Mouse (Mus musculus): ENCODE data around the gene Calml4.
"Not testable (repeated sequence)": the region's sequence is repeated elsewhere in the genome, so short reads cannot be mapped to it uniquely, and the experiment has no call there.

Calml4 gene

GRCm38 (mm10) chr9:62857719-62858261, at the start of gene Calml4:
Gene Calml4, plus strand, starts transcription at chr9:62858080.
- DNase-seq (ENCODE audit: low read depth, low spot score): no peak

- no peak for DNase-seq (ENCODE audit: low read depth, low spot score)
These were observed 47.8 kb upstream of the Calml4 start for GRCm38 (mm10) chr9:62810095-62810494.

GRCm38 (mm10) chr9:62810543-62811515, 47.1 kb upstream of the Calml4 start:
- DNase-seq (ENCODE audit: low read depth, low spot score): peak; percentile 13

GRCm38 (mm10) chr9:62811516-62812121, 46.3 kb upstream of the Calml4 start, which contains the start of gene Fem1b:
Gene Fem1b, minus strand, starts transcription at chr9:62811934.
- peak; percentile 78 for DNase-seq (ENCODE audit: low read depth, low spot score)

GRCm38 (mm10) chr9:62812216-62813049, 45.4 kb upstream of the Calml4 start:
- DNase-seq (ENCODE audit: low read depth, low spot score): no peak

- DNase-seq (ENCODE audit: low read depth, low spot score): no peak
These were observed 43.1 kb upstream of the Calml4 start for GRCm38 (mm10) chr9:62814751-62815150.

GRCm38 (mm10) chr9:62816323-62817098, 41.4 kb upstream of the Calml4 start:
- no peak for DNase-seq (ENCODE audit: low read depth, low spot score)

GRCm38 (mm10) chr9:62817099-62817571, 40.7 kb upstream of the Calml4 start:
- no peak for DNase-seq (ENCODE audit: low read depth, low spot score)

- no peak for DNase-seq (ENCODE audit: low read depth, low spot score)
These were observed 39.9 kb upstream of the Calml4 start for GRCm38 (mm10) chr9:62817828-62818614.

- no peak for DNase-seq (ENCODE audit: low read depth, low spot score)
These were observed 38.4 kb upstream of the Calml4 start for GRCm38 (mm10) chr9:62819494-62819893.

GRCm38 (mm10) chr9:62819910-62820309, 38.0 kb upstream of the Calml4 start:
- DNase-seq (ENCODE audit: low read depth, low spot score): not testable (repeated sequence)

- DNase-seq (ENCODE audit: low read depth, low spot score): no peak
These were observed 37.1 kb upstream of the Calml4 start for GRCm38 (mm10) chr9:62820829-62821228.

- no peak for DNase-seq (ENCODE audit: low read depth, low spot score)
These were observed 36.1 kb upstream of the Calml4 start for GRCm38 (mm10) chr9:62821811-62822210.

- no peak for DNase-seq (ENCODE audit: low read depth, low spot score)
These were observed 32.0 kb upstream of the Calml4 start for GRCm38 (mm10) chr9:62825791-62826393.

GRCm38 (mm10) chr9:62826456-62826855, 31.4 kb upstream of the Calml4 start:
- no peak for DNase-seq (ENCODE audit: low read depth, low spot score)

GRCm38 (mm10) chr9:62827939-62828652, 29.8 kb upstream of the Calml4 start:
- no peak for DNase-seq (ENCODE audit: low read depth, low spot score)

GRCm38 (mm10) chr9:62828662-62829086, 29.2 kb upstream of the Calml4 start:
- peak; percentile 89 for DNase-seq (ENCODE audit: low read depth, low spot score)

GRCm38 (mm10) chr9:62829877-62830276, 28.0 kb upstream of the Calml4 start:
- no peak for DNase-seq (ENCODE audit: low read depth, low spot score)

GRCm38 (mm10) chr9:62834906-62835305, 23.0 kb upstream of the Calml4 start:
- DNase-seq (ENCODE audit: low read depth, low spot score): no peak

Measured in retina, postnatal 7 days (tissue).